Mouse (Mus musculus) kidney, postnatal 36 days (tissue): ENCODE measurements around the gene Ajap1.

ENCODE experiments used
- DNase-seq, 2 experiments: peaks; one replicate each; pipeline ENCODE4 v3.0.0; 2021 to 2022; ENCODE audit warnings: mixed read lengths in 2 of 2

Ajap1 gene

DNA sequence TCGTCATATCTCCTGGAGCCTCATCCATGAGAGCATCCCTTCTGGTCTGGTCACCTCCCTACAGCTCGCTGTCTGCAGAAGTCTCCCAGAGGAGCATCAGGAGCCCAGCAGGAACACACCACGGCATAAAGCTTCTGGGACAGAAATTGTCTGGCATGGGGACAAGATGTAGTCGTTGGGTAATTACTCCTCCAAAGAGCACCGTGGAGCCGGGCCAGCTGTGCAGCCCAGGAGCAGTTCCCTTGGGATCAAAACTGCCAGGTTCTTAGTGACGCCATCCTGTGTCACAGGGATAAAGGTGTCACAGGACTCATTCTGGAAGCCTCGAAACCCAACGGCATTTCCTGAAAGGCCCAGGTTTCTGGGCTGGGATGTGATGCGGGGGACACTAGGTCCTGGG, 40.1 kb downstream of the Ajap1 start:
- no peak for DNase-seq

DNA sequence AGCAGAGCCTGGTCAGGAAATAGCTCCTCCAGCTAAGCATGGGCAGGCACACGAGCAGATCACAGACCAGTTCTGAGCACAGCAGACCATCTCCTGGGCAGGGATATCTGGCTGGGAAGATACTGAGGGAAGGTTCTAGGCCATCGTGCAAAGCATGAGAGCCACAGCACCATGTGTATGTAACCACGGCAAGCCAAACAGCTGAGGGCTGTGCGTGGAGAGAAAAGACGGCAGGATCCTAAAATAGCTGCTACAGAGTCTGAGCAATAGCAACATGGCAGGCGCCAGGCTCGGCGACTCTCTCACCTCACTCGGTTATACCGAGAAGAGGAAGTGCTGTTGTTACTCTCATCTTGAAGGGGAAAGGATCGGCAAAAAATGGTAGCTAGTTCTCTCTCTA, 42.7 kb downstream of the Ajap1 start:
- no peak for DNase-seq

DNA sequence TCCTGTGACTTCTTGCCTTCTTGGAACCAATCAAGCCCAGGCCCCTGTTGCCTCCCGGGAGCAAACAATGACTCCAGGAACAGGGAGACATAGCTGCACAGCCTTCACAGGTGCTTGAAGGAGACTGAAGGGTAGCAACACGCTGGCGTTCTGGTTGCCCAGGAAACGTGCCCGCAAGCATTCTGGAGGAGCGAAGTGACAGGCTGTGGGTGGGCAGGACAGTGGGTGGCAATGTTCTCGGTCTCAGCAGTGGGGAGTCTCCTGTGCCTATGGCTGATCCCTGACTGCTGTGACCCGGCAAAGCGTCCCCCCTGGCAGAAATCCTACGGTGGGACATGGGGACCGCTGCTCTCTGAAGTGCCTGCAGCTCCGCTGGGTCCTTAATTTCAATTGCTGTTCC, 43.6 kb downstream of the Ajap1 start:
- DNase-seq: peak in 1 of 2 experiments; percentile 27

DNA sequence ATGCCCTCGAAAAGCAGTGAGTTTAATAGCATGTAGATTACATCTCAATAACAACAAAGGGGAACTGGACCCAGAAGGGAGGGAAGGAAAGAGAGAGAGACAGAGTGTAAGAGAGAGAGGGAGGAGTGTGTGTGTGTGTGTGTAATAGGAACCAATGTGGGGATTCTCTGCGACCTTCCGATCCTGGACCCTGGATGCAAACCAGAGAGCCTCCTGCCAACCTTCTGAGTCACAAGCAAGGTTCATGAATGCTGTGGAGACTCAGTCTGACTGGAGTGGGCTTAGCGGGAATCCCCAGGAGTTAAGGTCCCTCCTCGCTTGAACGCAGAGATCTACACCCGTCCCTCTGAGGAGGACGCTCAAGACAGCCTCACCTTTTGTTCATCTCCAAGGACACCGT, 45.4 kb downstream of the Ajap1 start:
- DNase-seq: no peak

DNA sequence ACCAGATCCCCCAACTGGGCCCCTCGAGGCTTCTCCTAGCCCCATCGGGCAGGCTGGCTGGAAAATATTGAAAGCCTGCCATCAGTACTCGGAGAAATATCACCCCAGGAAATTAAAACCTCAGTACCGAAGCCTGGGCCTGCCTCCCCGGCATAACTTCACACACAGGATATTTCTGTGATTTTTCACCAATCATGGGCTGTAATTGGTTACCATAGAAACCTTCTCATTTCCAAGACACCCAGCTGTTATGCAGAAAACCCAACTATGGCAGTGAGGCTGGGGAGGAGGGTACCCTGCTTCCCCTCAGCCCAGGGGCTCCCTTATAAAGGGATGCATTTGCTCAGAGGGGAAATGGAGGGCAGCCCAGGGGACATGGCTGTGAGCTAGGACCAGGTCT, 46.7 kb downstream of the Ajap1 start:
- no peak for DNase-seq

DNA sequence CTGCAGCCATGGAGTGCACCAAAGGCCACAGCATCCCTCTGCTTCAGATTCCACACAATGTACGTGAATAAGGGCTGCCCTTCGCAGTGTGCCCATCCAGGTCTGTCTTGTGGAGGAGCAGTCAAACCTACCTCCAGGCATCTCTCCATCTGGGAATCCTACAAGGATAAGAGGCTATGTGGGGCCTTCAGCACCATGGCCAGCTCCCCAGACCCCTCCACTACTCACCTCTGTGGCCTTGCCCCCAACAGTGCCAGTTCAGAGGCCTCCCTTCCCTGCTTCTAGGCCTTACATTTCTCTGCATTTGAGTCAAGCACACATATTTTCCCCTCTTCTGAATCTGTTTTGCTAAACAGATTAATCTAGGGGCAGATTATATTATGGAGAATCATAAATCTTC, 52.6 kb downstream of the Ajap1 start:
- DNase-seq: no peak

DNA sequence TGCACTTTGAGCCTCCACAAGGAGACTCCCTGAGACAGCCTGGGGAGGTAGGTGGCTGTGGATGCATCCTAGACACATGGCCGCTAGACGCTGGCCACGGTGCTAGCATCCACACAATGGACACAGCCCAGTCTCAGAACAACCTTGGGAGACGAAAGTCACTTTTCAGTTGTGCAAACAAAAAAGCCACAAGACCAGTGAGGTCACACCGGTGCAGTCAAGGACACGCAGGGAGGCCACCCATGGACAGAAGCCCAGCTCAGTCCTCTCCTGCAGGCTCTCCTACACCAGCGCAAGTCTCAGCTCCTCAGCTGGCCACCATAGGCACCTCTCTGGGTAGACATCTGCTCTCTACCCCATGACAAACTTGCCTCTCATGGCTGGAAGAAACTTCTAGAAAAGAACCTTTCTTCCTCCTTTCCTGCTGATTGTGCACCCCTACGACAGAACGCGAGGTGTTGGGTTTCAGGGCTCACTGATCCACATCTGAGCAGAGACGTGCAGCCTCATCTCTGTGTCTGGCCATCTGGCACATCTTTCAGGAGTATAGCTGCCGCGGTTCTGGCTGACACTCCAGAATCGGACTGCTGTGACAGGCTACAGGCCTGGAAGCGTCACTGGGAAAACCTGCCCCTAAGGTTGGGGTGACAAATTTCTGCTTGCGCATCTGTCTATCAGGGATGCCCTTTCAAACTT, 56.5 kb downstream of the Ajap1 start:
- DNase-seq: no peak

DNA sequence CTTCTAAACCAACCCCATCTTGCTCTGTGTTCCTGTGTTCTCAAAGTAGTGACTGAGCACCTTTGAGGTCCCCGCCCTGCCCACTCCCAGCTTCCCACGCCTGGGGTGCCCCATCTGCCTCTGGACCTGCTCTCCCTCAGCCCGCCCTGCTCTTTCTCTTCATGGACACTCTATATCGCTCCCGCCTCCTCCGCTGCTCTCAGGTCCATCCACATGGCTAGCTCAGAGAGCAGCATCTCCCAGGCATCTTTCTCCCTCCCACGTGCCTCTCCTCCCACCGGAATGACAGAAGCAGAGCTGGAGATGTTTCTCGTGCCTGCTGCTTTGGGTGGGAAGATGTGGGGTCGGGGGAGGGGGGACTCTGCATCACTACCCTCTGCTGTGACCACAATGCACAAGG, 58.3 kb downstream of the Ajap1 start:
- DNase-seq: no peak

DNA sequence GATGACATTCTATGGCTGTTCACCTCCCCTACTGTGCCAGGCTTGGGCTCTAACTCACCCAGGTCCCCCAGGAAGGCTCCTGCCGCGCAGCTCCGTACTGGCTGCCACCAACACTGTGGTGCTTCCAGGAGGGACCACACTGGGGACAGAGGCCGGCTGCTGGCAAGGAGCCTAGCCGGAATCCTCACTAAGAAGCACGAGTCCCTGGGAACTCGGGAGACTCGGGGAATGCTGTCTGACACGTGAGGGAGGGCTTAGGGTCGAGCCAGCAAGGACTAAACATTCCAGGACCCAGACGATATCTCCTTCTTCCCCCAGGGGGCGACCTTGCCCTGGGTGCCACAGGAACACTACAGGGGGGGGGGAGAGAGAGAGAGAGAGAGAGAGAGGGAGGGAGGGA, 64.7 kb downstream of the Ajap1 start:
- peak; percentile 35 to 66 for DNase-seq

DNA sequence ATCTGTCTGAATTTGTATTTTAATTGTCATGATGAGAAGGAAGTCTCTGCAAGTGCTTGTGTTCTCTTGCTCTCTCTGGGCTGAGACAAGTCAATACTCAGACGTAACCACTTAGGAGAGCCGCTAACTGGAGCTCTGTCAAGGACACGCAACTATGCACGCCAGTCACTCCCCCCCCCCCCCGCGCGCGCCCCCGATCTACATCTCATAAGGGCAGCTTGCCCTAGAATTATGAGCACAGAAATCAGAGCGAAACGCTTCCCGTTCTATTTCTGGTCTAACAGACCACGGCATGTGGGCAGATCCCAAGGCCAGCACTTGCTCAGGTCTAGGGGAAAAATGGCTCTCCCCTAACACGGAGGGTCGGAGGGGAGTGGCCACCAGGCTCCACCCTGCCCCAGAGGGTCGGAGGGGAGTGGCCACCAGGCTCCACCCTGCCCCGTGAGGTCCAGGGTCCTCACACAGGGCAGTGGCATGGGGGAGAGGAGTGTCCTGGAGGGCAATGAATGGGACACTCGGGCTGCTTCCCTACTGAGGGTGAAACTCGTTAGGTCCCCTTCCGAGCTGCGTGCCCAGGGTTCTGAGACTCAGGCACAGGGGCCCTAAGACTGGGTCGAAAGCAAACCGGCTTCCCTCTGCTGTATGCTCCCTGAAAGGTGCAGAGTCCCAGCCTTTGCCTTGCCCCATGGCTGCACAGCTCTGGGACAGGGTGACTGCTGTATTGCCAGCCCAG, 65.3 kb downstream of the Ajap1 start:
- DNase-seq: no peak

DNA sequence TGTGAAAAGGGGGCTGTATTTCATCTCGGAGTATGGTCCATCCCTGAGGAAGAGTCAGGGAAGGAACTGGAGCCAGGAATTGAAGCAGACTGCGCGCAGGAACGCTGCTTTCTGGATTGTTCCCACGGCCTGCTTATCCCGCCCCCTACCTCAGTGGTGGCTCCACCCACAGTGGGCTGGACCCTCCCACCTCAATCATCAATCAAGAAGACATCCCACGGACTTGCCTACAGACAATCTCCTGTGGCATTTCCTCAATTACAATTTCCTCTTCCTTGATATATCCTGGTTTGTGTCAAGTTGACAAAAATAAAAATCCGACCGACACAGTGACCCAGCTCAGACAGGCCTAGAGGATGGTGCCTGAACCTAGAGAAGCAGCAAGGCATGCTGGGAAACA, 66.5 kb downstream of the Ajap1 start:
- DNase-seq: peak; percentile 26 to 44

DNA sequence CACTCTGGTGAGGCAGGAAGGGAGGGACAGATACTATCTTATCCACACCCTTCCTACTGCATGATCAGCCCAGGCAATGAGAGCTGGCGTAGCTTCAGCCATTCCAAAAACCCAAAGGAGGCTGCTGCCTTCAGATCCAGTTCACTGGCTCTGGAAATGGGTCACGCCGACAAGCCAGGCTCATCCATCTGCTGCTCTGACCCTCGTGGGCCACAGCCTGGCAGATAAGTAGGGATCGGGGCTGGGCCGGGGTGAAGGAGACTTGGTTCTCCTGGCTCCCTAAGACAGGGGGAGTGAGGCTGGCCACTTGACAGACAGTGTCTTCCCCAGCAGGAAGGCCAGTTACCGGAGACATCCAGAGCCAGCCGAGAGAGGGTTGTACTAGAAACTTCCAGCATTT, 84.2 kb downstream of the Ajap1 start:
- no peak for DNase-seq

DNA sequence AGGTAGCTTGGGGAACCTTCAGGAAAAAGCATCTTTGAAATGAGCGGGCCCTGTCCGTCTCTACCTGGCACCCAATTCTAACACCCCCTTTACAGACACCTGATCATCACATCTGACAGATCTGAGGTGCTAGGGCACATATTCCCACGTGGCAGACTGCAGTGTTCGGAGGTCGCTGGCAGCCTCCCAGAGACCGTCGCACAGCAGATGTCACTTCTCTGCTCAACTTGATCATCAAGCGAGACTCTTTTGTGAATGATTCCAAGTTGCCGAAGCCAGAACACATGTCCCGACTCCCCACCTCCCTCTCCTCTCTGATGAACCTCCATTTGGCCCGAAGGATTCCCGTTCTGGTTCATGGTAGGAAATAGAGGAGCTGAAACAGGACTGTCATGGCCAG, 95.1 kb downstream of the Ajap1 start:
- no peak for DNase-seq

DNA sequence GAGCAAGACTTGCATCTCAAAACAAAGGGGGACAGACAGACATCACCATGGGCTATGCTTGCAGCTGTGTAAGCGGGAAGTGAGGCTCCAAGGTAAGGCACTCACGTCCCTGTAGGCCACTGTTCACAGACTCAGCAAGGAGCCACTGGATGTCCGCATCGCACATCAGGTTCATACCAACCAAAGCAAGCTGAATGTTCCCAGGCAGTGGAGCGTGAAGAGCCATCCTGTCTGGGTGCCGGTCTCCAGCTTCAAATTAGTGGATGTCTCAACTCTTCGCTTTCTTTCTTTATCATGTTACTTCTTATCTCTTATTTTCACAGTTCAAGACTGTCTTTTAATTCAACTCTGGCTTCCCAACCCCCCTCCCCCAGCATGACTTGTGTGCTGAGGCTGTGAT, 101.2 kb downstream of the Ajap1 start:
- peak in 1 of 2 experiments; percentile 3 for DNase-seq

DNA sequence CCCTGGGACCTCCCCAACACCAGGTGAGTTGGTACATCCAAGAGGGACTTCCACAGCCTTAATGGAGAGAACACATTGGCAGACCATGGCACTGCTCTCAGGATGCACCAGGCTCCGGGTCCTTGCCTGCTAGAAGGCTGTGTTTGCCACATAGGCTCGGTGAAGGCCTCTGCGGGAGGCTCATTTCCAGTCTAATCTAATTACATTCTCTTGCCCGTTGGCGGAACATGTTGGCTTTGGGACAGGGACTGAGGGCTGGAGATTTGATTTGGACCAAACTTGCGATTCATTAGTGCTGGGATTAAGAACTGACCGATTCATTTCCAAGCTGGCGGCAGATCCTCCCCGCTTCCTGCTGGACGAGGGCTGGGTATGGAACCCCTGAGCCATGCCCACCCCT, 101.7 kb downstream of the Ajap1 start:
- no peak for DNase-seq

DNA sequence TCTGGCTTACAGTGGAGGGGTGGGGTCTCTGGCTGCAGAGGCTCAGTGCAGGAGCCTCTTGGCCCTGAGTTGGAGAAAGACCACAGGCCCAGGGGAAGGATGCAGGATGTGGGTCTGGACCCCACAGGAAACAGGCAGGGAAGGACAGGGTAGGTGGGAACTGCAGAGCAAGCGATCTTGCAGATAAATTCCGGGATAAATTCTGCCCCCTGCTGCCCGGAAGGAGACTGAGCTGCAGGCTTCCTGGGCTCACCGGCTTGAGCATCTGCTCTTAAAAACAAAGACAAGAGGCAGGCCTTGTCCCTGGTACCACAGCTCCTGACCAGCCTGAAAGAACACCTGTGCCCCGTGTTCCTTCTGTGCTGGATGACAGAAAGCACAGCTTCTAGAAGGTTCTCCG, 104.6 kb downstream of the Ajap1 start:
- DNase-seq: peak; percentile 3 to 46

DNA sequence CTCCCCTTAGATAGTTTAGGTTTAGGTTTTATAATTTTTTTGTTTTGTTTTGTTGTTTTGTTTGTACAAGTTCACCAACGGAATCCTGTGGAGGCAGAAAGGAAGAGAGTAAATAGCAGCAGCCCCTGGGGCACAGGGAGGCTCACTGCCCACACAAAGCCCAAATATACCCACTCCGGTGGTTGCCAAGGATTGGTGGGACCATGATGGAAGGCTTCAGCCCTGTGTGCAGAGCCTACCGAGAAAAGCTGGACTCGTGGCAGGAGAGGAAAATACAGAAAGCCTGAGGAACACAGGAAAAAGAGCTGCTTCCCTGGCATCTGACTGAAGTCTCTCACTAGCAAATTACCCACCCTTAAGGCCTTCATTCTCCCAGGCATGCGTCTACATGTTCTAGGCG, 108.4 kb downstream of the Ajap1 start:
- no peak for DNase-seq

DNA sequence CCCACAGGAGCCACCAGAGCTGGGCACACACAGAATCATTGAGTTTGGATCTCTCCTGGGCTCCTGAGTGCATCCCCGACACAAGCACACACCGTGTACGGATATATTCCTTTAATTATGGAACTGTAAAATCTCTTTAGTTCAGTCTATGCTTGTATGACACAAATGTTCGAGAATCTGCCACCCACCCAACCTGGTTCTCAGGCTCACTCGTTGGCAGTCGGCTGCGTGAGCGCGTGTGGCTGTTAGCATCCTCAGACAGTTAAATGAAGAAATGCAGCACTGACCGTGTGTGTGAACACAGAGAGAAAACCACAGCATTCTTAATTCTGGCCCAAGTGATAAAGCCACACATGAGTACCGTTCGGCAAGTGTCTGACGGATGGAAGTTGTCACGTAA, 109.5 kb downstream of the Ajap1 start:
- DNase-seq: no peak

DNA sequence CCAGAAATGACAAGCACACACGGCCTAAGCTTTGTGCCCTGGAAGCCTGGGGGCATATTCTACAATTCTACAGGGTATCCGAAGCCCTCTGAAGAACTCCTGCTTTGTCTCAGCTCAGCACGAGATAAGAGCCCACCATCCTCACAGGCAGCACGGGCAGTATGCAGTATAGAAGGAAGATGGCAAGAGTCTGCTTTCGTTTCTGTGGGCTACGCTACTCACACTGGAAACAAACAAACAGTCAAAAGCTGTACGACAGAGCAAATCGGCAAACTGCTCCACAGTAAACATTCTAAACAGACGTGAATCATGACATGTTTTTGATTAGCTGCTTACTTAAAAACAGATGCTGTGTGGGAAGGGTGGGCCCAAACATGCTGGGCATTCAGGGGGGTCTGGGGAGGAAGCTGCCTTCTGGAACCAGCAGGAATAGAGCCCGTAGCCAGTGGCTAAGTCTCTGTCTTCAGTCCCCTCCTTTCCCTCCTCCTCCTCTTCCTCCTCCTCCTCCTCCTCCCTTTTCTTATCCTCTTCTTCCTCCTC, 113.9 kb downstream of the Ajap1 start:
- no peak for DNase-seq

DNA sequence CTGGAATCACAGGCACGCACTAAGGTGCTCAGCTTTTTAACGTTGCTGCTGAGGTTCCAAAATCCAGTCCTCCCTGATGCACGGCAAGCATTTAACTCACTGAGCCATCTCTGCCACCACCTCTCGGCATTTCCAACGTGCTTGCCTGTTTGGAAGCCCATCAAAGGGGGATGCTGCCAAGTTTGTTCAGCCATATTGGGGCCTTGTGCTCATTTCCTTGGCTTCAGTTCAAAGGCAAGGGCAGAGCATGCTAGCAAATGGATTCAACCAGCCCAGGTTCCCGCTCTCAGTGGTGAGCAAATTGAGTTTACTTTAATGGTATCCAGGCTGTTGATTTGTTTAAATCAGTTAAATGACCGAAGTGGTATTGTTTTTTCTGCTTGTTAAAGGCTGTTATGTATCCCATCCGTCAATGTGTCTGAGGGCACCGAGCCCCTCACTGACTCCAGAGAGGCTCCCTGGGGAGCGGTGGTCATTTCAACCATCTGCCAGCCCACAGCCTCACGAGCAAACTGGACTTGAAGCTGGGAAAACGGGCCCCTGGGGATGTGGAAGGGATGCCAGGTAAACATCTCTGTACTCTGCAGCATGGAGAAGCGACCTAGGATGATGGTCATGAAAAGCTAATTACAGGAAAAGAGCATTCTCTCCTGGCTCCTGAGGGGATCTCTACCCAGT, 121.6 kb downstream of the Ajap1 start:
- DNase-seq: no peak

DNA sequence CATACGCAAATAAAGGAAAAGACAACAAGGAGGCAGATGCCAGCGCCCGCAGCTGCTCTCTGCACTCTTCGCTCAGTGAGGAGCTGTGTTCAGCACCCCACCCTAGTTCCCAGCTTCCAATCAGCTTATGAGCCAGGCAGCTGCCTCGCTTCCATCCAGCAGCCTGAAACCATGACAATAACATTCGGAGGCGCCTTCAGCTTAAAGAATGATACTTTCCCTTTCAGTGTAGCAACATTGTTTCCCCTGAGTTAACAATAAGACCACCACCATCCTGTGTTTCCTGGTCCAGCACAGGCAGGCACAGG, 124.4 kb downstream of the Ajap1 start:
- no peak for DNase-seq

DNA sequence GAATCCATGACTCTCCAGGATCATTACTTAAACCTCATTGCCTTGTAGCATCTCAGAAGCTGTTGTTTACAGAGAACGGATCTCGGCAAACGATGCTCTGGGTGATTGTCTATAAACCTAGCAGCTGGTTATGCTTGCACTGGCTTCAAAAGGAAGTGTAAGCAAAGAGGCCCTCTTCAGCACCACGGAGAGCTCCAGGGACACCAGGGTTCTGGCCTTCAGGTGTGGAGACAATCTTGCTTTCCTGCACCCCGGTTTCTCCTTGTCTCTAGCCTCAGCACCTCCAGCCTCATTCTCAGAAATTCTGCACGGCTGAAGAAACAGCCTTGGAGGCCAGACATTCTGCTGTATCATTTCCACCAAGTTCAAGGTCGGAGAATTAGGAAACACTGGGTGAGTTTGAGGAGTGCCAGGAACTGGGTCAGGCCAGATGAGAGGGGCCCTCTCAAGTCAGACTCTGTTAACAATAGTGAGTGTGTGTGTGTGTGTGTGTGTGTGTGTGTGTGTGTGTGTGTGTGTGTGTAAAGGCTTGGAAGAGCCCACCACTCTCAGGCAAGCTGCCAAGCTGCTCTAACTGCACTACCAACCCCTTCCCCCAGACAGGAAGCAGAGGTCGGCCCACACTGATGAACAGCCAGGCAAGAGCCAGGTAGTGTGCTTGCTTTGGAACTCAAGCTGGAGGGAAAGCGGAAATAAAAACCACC, 124.9 kb downstream of the Ajap1 start:
- peak; percentile 7 to 69 for DNase-seq

DNA sequence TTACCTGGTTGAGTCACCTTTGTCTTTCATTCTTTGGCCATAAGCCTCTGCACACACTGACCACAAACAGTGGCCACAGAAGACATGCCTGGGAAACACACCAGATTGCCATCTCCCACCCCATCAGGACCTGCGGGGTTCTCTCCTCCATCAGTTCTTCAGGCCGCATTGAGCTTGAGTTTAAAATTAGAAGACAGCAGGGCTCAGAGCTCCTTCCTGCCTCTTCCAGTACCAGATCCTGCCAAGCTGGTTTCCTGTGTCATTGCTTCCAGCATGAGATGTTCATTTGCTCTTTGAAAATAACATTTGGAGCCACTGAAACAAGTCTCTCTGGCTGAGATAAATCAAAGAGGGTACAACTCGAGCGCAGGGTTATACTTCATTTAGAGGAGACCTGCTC, 126.4 kb downstream of the Ajap1 start:
- DNase-seq: no peak
